Mouse (Mus musculus) skeletal muscle tissue, adult 2 months (tissue): ENCODE measurements at regions not wholly inside any gene's neighbourhood (a gene's known extent, or its start where the extent isn't known, plus 50 kb on each side); places are given as distances from the start of the nearest gene placed in this dataset.

Experiments used
- DNase-seq: peaks from one replicate; pipeline ENCODE4 v3.0.0-alpha.2; 2012; ENCODE audit warnings: low read depth, low spot score

- DNase-seq = no peak
These were observed 137.3 kb upstream of the Sptlc3 start for GRCm38 (mm10) chr2:139356280-139357010.

GRCm38 (mm10) chr2:139362245-139362847 lies 131.4 kb upstream of the Sptlc3 start:
- no peak for DNase-seq

DNA sequence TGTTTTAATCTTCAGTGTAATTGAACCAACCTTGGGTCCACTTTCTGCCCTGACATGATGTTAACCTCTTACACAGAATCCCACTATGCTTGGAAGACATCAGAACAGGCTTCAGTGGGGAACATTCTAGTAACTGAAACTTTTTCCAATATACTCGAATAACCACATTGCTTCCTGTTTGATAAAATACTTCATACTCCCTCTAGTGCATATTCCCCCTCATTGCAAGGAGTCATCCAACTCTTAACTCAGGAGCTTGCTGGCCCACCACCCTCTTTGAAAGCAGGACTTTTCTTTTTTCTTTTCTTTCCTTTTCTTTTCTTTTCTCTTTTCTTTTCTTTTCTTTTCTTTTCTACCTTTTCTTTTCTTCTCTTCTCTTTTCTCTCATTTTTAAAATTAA lies 123.6 kb upstream of the Sptlc3 start:
- DNase-seq = no peak

GRCm38 (mm10) chr2:139380285-139380684 lies 113.4 kb upstream of the Sptlc3 start:
- DNase-seq = no peak

DNA sequence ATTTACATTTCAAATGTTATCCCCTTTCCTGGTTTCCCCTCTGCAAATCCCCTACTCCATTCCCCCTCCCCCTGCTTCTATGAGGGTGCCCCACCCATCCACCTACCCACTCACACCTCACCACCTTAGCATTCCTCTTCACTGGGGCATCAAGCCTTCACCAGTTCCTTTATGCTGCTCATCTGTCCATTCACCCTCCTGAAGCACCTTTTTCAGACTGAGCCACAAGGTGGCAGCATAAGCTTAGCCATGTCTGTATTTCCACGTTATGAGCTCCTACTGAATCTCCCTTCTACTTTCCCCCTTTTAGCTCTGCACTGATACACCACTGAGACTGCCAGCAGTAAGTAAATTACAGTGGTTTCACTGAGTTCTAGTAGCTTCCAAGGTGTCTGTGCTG lies 112.1 kb upstream of the Sptlc3 start:
- peak; percentile 17 for DNase-seq

- DNase-seq = no peak
These were observed 80.2 kb upstream of the Sptlc3 start for GRCm38 (mm10) chr2:139413559-139413958.

DNA sequence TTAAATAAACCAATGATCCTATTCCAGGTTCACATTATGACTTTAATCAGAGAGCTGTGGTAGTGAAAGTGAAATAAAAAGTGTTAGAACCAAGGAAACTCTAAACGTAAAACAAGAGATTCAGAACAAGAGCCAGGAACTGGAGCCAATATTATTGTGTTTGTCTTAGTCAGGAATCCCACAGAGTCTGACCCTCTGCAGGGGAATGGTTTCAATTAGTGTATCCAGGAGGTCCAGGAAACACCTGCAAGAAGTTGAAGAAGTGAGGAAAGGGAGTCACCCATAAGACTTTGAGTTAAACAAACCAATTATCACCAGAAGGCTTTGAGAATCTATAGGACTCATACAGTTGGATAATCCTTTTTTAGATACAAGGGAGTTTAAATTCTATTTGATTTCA lies 76.2 kb upstream of the Sptlc3 start:
- no peak for DNase-seq

DNA sequence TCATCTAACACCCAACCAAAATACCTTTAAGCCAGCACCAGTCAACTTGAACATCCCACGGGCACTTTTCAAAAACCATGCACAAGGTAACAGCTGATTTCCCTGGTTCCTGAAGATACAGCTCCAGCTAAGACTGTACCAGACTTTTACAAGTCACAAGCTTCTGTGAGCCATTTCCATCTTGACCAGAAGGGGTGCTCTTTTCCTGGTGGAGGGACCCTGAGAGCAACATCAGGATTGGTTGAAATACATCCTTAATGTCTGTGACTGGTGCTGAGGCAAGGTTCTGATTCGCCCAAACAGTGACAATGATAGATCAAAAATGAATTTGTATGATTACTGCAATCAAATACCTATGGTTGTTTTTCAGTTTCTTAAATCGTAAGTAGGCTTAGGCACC lies 71.0 kb upstream of the Sptlc3 start:
- no peak for DNase-seq

GRCm38 (mm10) chr2:139423413-139423812 lies 70.3 kb upstream of the Sptlc3 start:
- DNase-seq = no peak
